Mouse (Mus musculus): ENCODE results near the gene Dot1l.

- no peak for TF ChIP-seq CTCF (IDR thresholded peaks at IDR 0.05; ENCODE audit: insufficient read depth, low read length)
- TF ChIP-seq POLR2A (IDR thresholded peaks at IDR 0.05; ENCODE audit: borderline replicate concordance, extremely low read depth, low read depth, low read length), result no peak
These were observed 69.8 kb downstream of the Dot1l start for GRCm38 (mm10) chr10:80824827-80825226.

Data from lung, adult 2 months (tissue).